Mouse (Mus musculus) left cerebral cortex, postnatal 14 days (tissue): ENCODE measurements around the gene Aff4. TPM values are rescaled to one million over a fixed set of nuclear protein-coding genes. Genes with fewer than 3 reads are reported as not detected.
"Not testable (repeated sequence)": the region's sequence is repeated elsewhere in the genome, so short reads cannot be mapped to it uniquely, and the experiment has no call there.

Experiments used
- DNase-seq, 2 experiments: peaks; one replicate each; pipeline ENCODE4 v3.0.0; 2021 to 2022; ENCODE audit warnings: low spot score in 2 of 2, mixed read lengths in 1 of 2
- intact Hi-C: fragments of 180-260 bp; cut with DNase I; formaldehyde crosslinking; loops from one replicate; pipeline ENCODE4 v1.15.1; 2025
- total RNA-seq, 2 experiments: library from RNA; stranded (reverse); gene quantifications; 2 replicates each; pipeline ENCODE4 v1.2.3; 2021

Gene Aff4
- total RNA-seq, 2 experiments from 2014 or later: 161 to 169 TPM

GRCm38 (mm10) chr11:53423036-53423435 is 72.4 kb downstream of the Aff4 start, which contains the start of gene Leap2:
TSS of gene Leap2 (minus strand) at chr11:53423170.
- no peak for DNase-seq
- intact Hi-C loops: no loop called here

DNA sequence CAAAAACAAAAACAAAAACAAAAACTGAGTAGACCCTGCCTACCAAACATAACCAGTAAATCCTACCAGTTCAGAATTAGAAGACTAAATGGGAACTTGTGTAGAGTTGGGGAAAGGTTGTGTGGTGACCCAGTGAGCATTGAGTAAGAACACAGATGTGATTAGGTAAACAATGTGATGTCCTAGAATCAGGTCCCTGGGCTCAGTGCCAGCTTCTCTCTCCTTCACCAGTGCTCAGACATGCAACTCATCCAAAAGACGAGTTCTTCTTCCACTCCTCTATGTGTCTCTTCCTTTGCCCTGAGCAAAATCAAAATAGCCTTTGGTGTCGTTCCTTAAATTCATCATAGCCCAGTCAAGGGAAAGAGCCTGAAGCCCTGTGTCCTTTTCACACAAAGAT is 74.2 kb downstream of the Aff4 start:
- peak in 1 of 2 experiments; percentile 33 for DNase-seq
- intact Hi-C loops: no loop called here

DNA sequence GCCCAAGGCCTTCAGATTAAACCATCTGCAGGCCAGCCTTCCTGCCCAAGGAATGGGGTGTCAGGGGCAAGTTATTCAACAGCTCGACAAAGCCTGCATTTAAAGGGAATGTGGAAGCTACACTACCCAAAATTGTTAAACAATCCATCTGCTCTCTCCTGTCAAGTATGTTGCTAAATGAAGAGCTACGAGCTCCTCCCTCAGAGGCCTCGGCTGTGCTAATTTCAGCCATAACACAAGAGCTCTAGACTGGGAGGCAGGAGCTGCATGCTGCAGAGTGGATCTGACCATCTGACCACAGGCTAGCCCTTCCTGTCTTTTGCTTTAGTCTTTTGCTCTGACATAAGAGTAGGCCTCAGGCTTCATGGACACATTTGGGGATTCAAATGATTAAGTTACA is 74.6 kb downstream of the Aff4 start:
- intact Hi-C loops: no loop called here
- peak; percentile 46 to 49 for DNase-seq

DNA sequence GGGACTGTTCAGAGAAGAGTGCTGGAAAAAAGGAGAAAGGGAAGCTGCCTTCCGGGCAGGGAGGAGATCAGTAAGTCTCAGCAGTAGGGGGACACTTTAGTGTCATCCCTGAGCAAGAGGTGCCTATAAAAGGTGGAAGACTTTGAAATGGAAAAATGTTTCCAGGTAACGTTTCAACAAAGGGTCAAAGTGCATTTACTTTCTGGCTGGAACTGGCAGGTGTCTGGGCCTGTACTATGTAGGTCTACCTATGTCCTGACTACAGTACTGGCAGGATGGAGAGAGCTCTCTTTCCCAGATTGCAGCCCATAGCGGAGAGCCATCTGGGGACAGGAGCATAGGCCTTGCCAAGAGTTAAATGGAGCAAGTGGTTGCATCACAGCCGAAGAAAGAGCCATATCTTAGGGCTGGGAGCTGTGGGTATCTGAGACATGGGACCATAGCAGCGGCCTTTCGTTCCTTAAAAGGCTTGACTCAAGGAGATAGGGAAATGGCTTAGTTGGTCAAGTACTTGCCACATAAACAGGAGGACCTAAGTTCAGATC is 75.2 kb downstream of the Aff4 start:
- intact Hi-C loops: no loop called here
- DNase-seq: peak in 1 of 2 experiments; percentile 45

DNA sequence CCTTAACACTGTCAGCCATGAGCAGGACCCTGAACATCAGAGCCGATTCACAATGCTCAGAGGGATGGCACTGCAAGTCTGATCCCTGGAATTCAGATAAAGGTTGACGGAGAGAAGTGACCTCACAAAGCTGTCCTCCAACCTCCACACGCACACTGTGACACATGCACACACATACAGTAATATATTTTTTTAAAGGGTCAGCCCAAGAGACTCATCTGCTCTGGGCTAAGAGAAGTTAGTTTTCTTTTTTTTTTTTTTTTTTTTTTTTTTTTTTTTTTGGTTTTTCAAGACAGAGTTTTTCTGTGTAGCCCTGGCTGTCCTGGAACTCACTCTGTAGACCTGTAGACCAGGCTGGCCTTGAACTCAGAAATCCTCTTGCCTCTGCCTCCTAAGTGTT is 76.3 kb downstream of the Aff4 start:
- intact Hi-C loops, DNase-seq: not testable (repeated sequence)

GRCm38 (mm10) chr11:53427993-53428715 is 77.5 kb downstream of the Aff4 start:
- intact Hi-C loops: no loop called here

DNA sequence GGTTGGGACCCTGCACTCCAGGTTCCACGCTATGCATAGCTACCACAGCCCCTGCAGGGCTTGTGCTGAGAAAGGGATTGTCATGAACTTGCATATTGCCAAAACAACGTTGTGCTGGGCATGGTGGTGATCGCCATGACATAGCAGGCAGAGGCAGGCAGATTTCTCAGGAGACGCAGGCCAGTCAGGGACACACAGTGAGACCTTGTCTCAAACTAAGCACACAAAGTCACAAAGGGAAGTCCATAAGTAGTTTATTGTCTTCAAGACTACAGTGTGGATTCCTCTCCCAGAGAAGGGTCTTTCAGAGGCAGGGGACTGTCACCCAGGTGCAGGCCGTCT is 78.1 kb downstream of the Aff4 start:
- intact Hi-C loops: no loop called here
- DNase-seq: no peak

More at GRCm38 (mm10) chr11:53427993-53428715, 77.5 kb downstream of the Aff4 start:
- no peak for DNase-seq

DNA sequence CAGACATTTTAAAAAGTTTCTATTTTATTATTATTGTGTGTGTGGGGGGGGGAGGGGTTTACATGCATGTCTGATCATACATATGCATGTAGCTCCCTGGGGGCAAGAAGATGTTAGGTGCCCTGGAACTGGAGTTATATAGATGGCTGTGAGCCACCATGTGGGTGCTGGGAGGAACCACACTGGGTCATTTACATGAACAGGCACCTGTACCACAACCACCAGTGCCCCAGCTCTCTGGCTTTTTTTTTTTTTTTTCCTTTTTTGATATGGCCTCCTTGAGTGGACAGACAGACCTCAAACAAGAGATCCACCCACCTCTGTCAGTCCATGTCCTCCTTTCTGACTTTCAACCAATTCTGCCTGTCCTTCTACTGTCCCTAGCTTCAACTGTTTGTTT is 78.5 kb downstream of the Aff4 start:
- intact Hi-C loops: no loop called here

DNA sequence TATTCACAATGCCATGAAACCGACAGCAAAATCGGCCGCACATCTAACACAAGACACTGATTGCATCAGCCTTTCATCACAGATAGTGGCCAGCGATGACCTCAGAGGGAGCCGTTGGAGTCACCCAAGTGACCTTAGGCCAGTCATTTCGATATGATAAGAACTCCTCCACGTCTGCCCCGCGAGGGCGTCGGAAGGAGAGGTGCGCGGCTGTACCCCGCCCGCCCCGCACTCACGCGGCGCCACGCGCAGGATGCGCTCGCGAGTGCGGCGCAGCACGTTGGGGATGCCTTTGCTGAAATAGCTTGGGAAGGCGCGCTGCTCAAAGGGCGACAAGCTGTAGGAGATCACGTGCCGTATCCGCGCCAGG is 79.7 kb downstream of the Aff4 start:
- DNase-seq: no peak
- intact Hi-C loops: loop anchor here (5.0 kb wide), 1 partner anchor 37 kb away; no protein-coding TSS in a partner anchor

More for the DNA sequence above, 78.5 kb downstream of the Aff4 start:
- no peak for DNase-seq

GRCm38 (mm10) chr11:53430670-53431346 is 80.2 kb downstream of the Aff4 start, which contains the start of the genes Uqcrq and Gdf9:
TSS of gene Uqcrq (minus strand) at chr11:53430831.
TSS of gene Gdf9 (plus strand) at chr11:53431023.
- intact Hi-C loops: loop anchor here (5.0 kb wide), 1 partner anchor 36 kb away; no protein-coding TSS in a partner anchor
- DNase-seq: peak; percentile 99 to 100

DNA sequence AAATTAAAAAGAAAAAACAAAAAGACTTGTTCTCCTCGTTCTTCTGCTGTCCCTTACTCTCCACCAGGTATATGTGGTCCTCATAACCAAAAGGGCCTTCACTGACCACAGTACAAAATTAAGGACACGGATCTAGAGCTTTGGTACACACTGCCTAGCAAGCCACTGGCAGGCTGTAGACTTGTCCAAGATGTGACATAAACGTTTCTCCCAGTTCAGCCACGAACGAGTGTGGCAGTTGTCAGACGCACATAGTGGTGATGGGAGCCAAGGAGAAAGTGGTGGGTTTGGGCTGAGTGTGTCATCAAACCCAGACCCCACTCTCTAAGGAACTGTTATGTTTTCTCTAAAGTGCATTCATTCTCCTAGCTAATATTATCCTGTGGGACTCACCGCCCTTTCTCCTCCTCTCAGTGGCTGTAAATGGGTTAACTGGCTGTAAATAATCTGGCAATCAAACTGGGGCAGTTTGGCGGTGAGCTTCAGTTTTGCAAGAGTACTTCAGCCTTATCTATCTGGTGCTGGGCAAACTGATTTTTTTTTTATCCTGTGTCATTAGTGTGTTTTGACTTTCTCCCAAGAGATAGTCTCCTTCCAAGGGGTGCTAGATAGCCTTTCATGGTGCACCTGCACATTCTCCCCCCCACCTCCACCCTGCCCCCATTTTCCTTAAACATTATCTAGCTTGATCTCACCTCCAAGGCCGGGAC is 80.9 kb downstream of the Aff4 start:
- DNase-seq: no peak
- intact Hi-C loops: loop anchor here (5.0 kb wide), 1 partner anchor 36 kb away; no protein-coding TSS in a partner anchor

- DNase-seq: no peak
- intact Hi-C loops: loop anchor here (5.0 kb wide), 1 partner anchor 34 kb away; no protein-coding TSS in a partner anchor
Measured at GRCm38 (mm10) chr11:53433057-53433456, 82.4 kb downstream of the Aff4 start.

GRCm38 (mm10) chr11:53435504-53435903 is 84.9 kb downstream of the Aff4 start:
- intact Hi-C loops: no loop called here

DNA sequence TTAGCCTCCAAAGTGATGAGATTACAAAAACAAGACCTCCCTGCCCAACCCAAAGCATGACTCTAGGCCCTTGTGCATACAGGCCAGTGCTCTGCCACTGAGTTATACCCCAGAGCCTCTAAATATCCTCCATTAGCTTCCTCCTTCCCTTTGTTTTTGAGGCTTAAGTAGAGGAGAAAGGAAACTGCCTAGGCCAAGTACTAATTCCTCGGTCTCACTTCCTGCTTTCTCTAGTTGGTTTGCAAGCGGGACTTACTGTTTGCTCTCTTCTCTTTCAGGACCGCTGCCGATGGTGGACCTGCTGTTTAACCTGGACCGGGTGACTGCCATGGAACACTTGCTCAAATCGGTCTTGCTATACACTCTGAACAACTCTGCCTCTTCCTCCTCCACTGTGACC is 85.7 kb downstream of the Aff4 start:
- intact Hi-C loops: no loop called here
- no peak for DNase-seq

More at GRCm38 (mm10) chr11:53435504-53435903, 84.9 kb downstream of the Aff4 start:
- DNase-seq: no peak

GRCm38 (mm10) chr11:53441921-53442320 is 91.3 kb downstream of the Aff4 start:
- DNase-seq: no peak
- intact Hi-C loops: no loop called here

- peak in 1 of 2 experiments; percentile 34 for DNase-seq
- intact Hi-C loops: no loop called here
Measured at GRCm38 (mm10) chr11:53443861-53444260, 93.2 kb downstream of the Aff4 start.

DNA sequence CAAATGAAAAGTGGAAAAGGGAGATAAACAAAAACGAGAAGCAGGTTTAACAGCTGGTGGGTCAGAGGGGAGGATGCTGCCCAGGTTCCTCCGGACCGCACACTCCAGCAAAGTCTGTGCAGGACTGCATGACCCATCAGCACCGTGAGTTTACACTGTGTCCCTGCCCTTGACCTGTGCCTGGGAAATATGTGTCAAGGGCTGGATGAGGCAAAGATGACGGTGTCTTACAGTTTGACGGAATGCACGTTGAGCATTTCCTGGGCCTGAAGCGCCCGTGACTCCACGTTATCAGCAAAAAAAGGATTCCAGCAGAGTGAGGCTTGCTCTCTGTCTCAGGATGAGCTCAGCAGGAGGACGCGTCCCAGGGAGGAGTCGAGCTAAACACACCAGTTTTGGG is 94.9 kb downstream of the Aff4 start:
- intact Hi-C loops: no loop called here
- no peak for DNase-seq

DNA sequence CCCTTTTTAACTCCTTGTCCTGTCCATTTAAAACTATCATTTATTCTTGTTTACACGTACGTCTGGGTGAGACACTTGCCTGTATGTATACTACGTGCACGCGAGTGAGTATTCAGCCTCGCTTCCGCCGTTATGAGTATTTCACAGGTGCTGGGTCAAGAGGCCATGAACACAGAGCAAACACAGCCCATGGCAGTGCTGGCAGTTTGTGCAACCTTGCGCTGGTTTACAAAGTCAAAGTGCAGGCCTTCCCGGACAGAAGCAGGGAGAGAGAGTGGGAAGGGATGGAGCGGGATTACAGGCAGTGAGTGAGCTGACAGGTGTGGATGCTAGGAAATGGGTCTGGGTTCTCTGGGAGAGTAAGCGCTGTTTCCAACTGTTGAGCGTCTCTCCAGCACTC is 95.5 kb downstream of the Aff4 start:
- intact Hi-C loops: no loop called here

DNA sequence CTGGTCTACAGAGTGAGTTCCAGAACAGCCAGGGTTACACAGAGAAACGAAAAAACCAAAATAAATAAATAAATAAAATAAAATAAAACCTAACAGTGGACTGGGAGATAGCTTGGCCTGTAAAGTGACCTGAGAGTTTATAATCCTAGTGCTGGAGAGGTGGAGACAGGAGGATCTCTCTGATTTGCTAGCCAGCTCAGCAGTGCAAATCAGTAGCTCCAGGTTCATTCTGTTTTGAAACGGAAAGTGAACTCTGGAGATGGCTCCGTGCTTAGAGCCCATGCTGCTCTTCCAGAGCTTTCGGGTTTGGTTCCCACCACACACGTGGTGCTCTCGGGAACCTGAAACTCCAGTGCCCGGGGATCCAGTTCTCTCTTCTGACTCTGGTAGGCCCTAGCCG is 97.4 kb downstream of the Aff4 start:
- intact Hi-C loops: no loop called here
- DNase-seq: no peak

More for the DNA sequence above, 95.5 kb downstream of the Aff4 start:
- DNase-seq: no peak

DNA sequence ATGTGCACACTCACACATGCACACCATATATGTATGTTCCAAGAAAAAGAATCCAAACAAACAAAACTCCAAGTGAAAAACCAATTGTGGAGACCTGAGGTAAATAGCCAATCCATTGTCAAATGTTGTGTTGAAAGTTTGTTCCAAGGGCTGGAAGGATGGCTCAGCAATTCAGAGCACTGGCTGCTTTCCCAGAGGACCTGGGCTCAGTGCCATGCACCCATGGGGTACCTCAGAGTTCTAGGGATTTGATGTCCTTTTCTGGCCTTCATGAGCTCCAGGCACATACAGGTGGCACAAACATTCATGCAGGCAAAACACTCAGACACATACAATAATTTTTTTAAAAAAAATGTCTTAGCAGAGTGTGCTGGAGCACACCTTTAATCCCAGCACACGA is 97.9 kb downstream of the Aff4 start:
- intact Hi-C loops: no loop called here
- peak in 1 of 2 experiments; percentile 35 for DNase-seq
